Mouse (Mus musculus): ENCODE data around the gene Sgo1. TPM values are rescaled to one million over a fixed set of nuclear protein-coding genes. Genes with fewer than 3 reads are reported as not detected.

Gene Sgo1
- total and polyA plus RNA-seq, 2 experiments = 0.18 TPM; not detected in 1

- peak; percentile 44 for DNase-seq (ENCODE audit: extremely low read depth, low read depth, low spot score)
- TF ChIP-seq CTCF (IDR thresholded peaks at IDR 0.05; ENCODE audit: low read depth, low read length) (peak; percentile 34; the same call in 1 of the 2 replicates), POLR2A (IDR thresholded peaks at IDR 0.05; ENCODE audit: extremely low read depth, insufficient read depth, low read length) (no peak)
These were observed 4.9 kb upstream of the Sgo1 start for GRCm38 (mm10) chr17:53694039-53694438.

GRCm38 (mm10) chr17:53689946-53690345 is 813 bp upstream of the Sgo1 start:
- no peak for TF ChIP-seq POLR2A (IDR thresholded peaks at IDR 0.05; ENCODE audit: extremely low read depth, insufficient read depth, low read length)
- TF ChIP-seq CTCF (IDR thresholded peaks at IDR 0.05; ENCODE audit: low read depth, low read length) = no peak
- DNase-seq (ENCODE audit: extremely low read depth, low read depth, low spot score) = no peak
- WGBS = 21% methylated on average over 7 of the region's 7 CpGs

More at GRCm38 (mm10) chr17:53694039-53694438, 4.9 kb upstream of the Sgo1 start:
- WGBS = 85% methylated on average over 2 of the region's 2 CpGs
- H3K27me3 ChIP-seq (ENCODE audit: control insufficient read depth, insufficient read depth, low read length) = no peaks in the 10 kb centered on the region
- H3K4me1 ChIP-seq (ENCODE audit: control insufficient read depth, insufficient read depth, low read length) = no peaks in the 10 kb centered on the region
- no peak overlapping the region for H3K4me3 ChIP-seq (ENCODE audit: insufficient read depth, low read depth, low read length)
- no peak overlapping the region for H3K27ac ChIP-seq (replicated peaks; ENCODE audit: insufficient read depth, low read depth, low read length)
- H3K79me2 ChIP-seq (ENCODE audit: control insufficient read depth, insufficient read depth, low read length) = no peaks in the 10 kb centered on the region
- H3K36me3 ChIP-seq (ENCODE audit: control insufficient read depth, insufficient read depth, low read length) = no peaks in the 10 kb centered on the region
- no peak overlapping the region for H3K9ac ChIP-seq (ENCODE audit: low read depth, low read length)

GRCm38 (mm10) chr17:53688321-53688720 is 812 bp downstream of the Sgo1 start:
- DNase-seq (ENCODE audit: extremely low read depth, low read depth, low spot score) = no peak
- H3K27ac ChIP-seq (replicated peaks; ENCODE audit: insufficient read depth, low read depth, low read length) = no peak overlapping the region
- 20% methylated on average over 1 of the region's 1 CpGs for WGBS
- no peak overlapping the region for H3K4me3 ChIP-seq (ENCODE audit: insufficient read depth, low read depth, low read length)
- H3K27me3 ChIP-seq (ENCODE audit: control insufficient read depth, insufficient read depth, low read length) = no peaks in the 10 kb centered on the region
- H3K36me3 ChIP-seq (ENCODE audit: control insufficient read depth, insufficient read depth, low read length) = no peaks in the 10 kb centered on the region
- no peak overlapping the region for H3K9ac ChIP-seq (ENCODE audit: low read depth, low read length)
- no peaks in the 10 kb centered on the region for H3K4me1 ChIP-seq (ENCODE audit: control insufficient read depth, insufficient read depth, low read length)
- no peak for TF ChIP-seq CTCF (IDR thresholded peaks at IDR 0.05; ENCODE audit: low read depth, low read length)
- TF ChIP-seq POLR2A (IDR thresholded peaks at IDR 0.05; ENCODE audit: extremely low read depth, insufficient read depth, low read length) = no peak
- no peaks in the 10 kb centered on the region for H3K79me2 ChIP-seq (ENCODE audit: control insufficient read depth, insufficient read depth, low read length)

More at GRCm38 (mm10) chr17:53689946-53690345, 813 bp upstream of the Sgo1 start:
- Histone ChIP-seq H3K9ac (ENCODE audit: low read depth, low read length) (peak overlapping the region; percentile 83), H3K4me1 (ENCODE audit: control insufficient read depth, insufficient read depth, low read length) (no peaks in the 10 kb centered on the region), H3K27me3 (ENCODE audit: control insufficient read depth, insufficient read depth, low read length) (no peaks in the 10 kb centered on the region), H3K79me2 (ENCODE audit: control insufficient read depth, insufficient read depth, low read length) (no peaks in the 10 kb centered on the region), H3K27ac (replicated peaks; ENCODE audit: insufficient read depth, low read depth, low read length) (peak overlapping the region; percentile 93), H3K36me3 (ENCODE audit: control insufficient read depth, insufficient read depth, low read length) (no peaks in the 10 kb centered on the region), H3K4me3 (ENCODE audit: insufficient read depth, low read depth, low read length) (peak overlapping the region; percentile 66)

- no peak overlapping the region for H3K4me3 ChIP-seq (ENCODE audit: insufficient read depth, low read depth, low read length)
- H3K27ac ChIP-seq (replicated peaks; ENCODE audit: insufficient read depth, low read depth, low read length) = no peak overlapping the region
- no peaks in the 10 kb centered on the region for H3K79me2 ChIP-seq (ENCODE audit: control insufficient read depth, insufficient read depth, low read length)
- no peaks in the 10 kb centered on the region for H3K27me3 ChIP-seq (ENCODE audit: control insufficient read depth, insufficient read depth, low read length)
- TF ChIP-seq CTCF (IDR thresholded peaks at IDR 0.05; ENCODE audit: low read depth, low read length) (peak; percentile 43), POLR2A (IDR thresholded peaks at IDR 0.05; ENCODE audit: extremely low read depth, insufficient read depth, low read length) (no peak)
- peaks cover 2% of the 10 kb centered on the region; the same call in 1 of the 2 replicates for H3K36me3 ChIP-seq (ENCODE audit: control insufficient read depth, insufficient read depth, low read length)
- DNase-seq (ENCODE audit: extremely low read depth, low read depth, low spot score) = peak; percentile 29
- no peak overlapping the region for H3K9ac ChIP-seq (ENCODE audit: low read depth, low read length)
- no peaks in the 10 kb centered on the region for H3K4me1 ChIP-seq (ENCODE audit: control insufficient read depth, insufficient read depth, low read length)
- 76% methylated on average over 8 of the region's 8 CpGs for WGBS
These were observed 10.4 kb downstream of the Sgo1 start for GRCm38 (mm10) chr17:53678716-53679115.

GRCm38 (mm10) chr17:53670453-53670852 is 18.7 kb downstream of the Sgo1 start:
- Histone ChIP-seq H3K9ac (ENCODE audit: low read depth, low read length) (no peak overlapping the region), H3K79me2 (ENCODE audit: control insufficient read depth, insufficient read depth, low read length) (no peaks in the 10 kb centered on the region), H3K4me3 (ENCODE audit: insufficient read depth, low read depth, low read length) (no peak overlapping the region), H3K4me1 (ENCODE audit: control insufficient read depth, insufficient read depth, low read length) (no peaks in the 10 kb centered on the region), H3K27ac (replicated peaks; ENCODE audit: insufficient read depth, low read depth, low read length) (no peak overlapping the region), H3K36me3 (ENCODE audit: control insufficient read depth, insufficient read depth, low read length) (peaks cover 58% of the 10 kb centered on the region), H3K27me3 (ENCODE audit: control insufficient read depth, insufficient read depth, low read length) (no peaks in the 10 kb centered on the region)
- WGBS = 87% methylated on average over 8 of the region's 8 CpGs
- TF ChIP-seq CTCF (IDR thresholded peaks at IDR 0.05; ENCODE audit: low read depth, low read length) = no peak
- no peak for TF ChIP-seq POLR2A (IDR thresholded peaks at IDR 0.05; ENCODE audit: extremely low read depth, insufficient read depth, low read length)
- no peak for DNase-seq (ENCODE audit: extremely low read depth, low read depth, low spot score)

- Histone ChIP-seq H3K79me2 (ENCODE audit: control insufficient read depth, insufficient read depth, low read length) (no peaks in the 10 kb centered on the region), H3K27me3 (ENCODE audit: control insufficient read depth, insufficient read depth, low read length) (no peaks in the 10 kb centered on the region), H3K4me1 (ENCODE audit: control insufficient read depth, insufficient read depth, low read length) (no peaks in the 10 kb centered on the region), H3K36me3 (ENCODE audit: control insufficient read depth, insufficient read depth, low read length) (peaks cover 80% of the 10 kb centered on the region), H3K9ac (ENCODE audit: low read depth, low read length) (no peak overlapping the region), H3K4me3 (ENCODE audit: insufficient read depth, low read depth, low read length) (no peak overlapping the region), H3K27ac (replicated peaks; ENCODE audit: insufficient read depth, low read depth, low read length) (no peak overlapping the region)
- TF ChIP-seq CTCF (IDR thresholded peaks at IDR 0.05; ENCODE audit: low read depth, low read length) (no peak), POLR2A (IDR thresholded peaks at IDR 0.05; ENCODE audit: extremely low read depth, insufficient read depth, low read length) (no peak)
- 94% methylated on average over 2 of the region's 2 CpGs for WGBS
- no peak for DNase-seq (ENCODE audit: extremely low read depth, low read depth, low spot score)
These were observed 24.3 kb downstream of the Sgo1 start for GRCm38 (mm10) chr17:53664703-53665382.
